Mouse (Mus musculus) lung, embryonic 16.5 days (tissue): ENCODE data around the gene Fkbp5. TPM values are rescaled to one million over a fixed set of nuclear protein-coding genes. Genes with fewer than 3 reads are reported as not detected.

ENCODE experiments used
- microRNA-seq: library from miRNA; unstranded; fragments of <30 nt; microRNA quantifications from one replicate; pipeline ENCODE4, GENCODE M21; 2016
- polyA plus RNA-seq: library from polyadenylated mRNA; unstranded; fragments of >200 nt; fragmentation: Nextera tagmentation; extraction: Ambion mirVana; gene quantifications from 2 replicates; pipeline ENCODE4 v1.2.1, GENCODE M21; 2015

Gene Fkbp5
- polyA plus RNA-seq, 1 experiment from 2014 or later, result 38.5 TPM

Small RNA genes within 50 kb of the gene (microRNA-seq; reads per million reads assigned to microRNA genes)
- not detected for gene Gm25195
- not detected for gene Mir6969

Other genes starting within 250 kb of the Fkbp5 start
- gene Fance, start 204.0 kb downstream of the Fkbp5 start, polyA plus RNA-seq, result 22.1 and 32.4 TPM in 2 replicates
- 615 and 635 TPM in 2 replicates for gene Rpl10a, start 189.1 kb downstream of the Fkbp5 start, polyA plus RNA-seq
- 11.6 and 12.4 TPM in 2 replicates for gene Tead3, start 166.7 kb downstream of the Fkbp5 start, polyA plus RNA-seq
- gene Tulp1, start 152.3 kb downstream of the Fkbp5 start, polyA plus RNA-seq, result 7.6 and 9.3 TPM in 2 replicates
- gene Armc12, start 13.3 kb upstream of the Fkbp5 start, polyA plus RNA-seq, result not detected in 2 replicates
- gene Clpsl2, start 31.9 kb upstream of the Fkbp5 start, polyA plus RNA-seq, result not detected in 2 replicates
- gene Clps, start 43.2 kb upstream of the Fkbp5 start, polyA plus RNA-seq, result 0.35 and 1.8 TPM in 2 replicates
- gene Lhfpl5, start 58.1 kb upstream of the Fkbp5 start, polyA plus RNA-seq, result 0.48 and 0.50 TPM in 2 replicates
- gene Srpk1, start 105.2 kb upstream of the Fkbp5 start, polyA plus RNA-seq, result 62.2 and 69.2 TPM in 2 replicates
- 0.43 and 0.74 TPM in 2 replicates for gene Slc26a8, start 172.7 kb upstream of the Fkbp5 start, polyA plus RNA-seq
- gene Mapk14, start 173.8 kb upstream of the Fkbp5 start, polyA plus RNA-seq, result 46.1 and 49.8 TPM in 2 replicates
- 2.7 and 3.2 TPM in 2 replicates for gene AC170998.1, start 208.6 kb upstream of the Fkbp5 start, polyA plus RNA-seq